Mouse (Mus musculus): ENCODE data around the gene Klk6. TPM values are rescaled to one million over a fixed set of nuclear protein-coding genes. Genes with fewer than 3 reads are reported as not detected.

Klk6 gene
- total and polyA plus RNA-seq, 2 experiments: not detected

DNA sequence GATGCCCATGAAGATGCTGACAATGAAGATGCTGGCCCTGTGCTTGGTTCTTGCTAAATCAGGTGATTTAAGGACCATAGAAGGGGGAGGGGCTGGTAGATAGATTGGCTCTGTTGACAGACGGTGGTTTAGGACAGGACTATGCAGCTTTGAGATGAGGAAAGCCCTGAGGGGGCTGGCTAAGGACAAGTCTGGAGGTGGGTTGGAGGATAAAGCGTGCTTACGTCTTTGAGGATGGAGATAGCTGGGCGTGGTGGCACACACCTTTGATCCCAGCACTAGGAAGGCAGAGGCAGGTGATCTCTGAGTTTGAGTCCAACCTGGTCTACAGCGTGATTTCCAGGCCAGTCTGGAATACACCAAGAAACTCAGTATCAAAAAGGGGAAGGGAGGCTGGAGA is 1.8 kb downstream of the Klk6 start:
- Histone ChIP-seq H3K27me3 (ENCODE audit: control insufficient read depth, insufficient read depth, low read length) (no peaks in the 10 kb centered on the region), H3K9ac (ENCODE audit: low read depth, low read length) (no peak overlapping the region), H3K27ac (replicated peaks; ENCODE audit: insufficient read depth, low read depth, low read length) (no peak overlapping the region), H3K79me2 (ENCODE audit: control insufficient read depth, insufficient read depth, low read length) (no peaks in the 10 kb centered on the region), H3K36me3 (ENCODE audit: control insufficient read depth, insufficient read depth, low read length) (no peaks in the 10 kb centered on the region), H3K4me3 (ENCODE audit: insufficient read depth, low read depth, low read length) (no peak overlapping the region), H3K4me1 (ENCODE audit: control insufficient read depth, insufficient read depth, low read length) (no peaks in the 10 kb centered on the region)
- DNase-seq (ENCODE audit: extremely low read depth, low read depth, low spot score): no peak
- TF ChIP-seq POLR2A (IDR thresholded peaks at IDR 0.05; ENCODE audit: extremely low read depth, insufficient read depth, low read length) (no peak), CTCF (IDR thresholded peaks at IDR 0.05; ENCODE audit: low read depth, low read length) (no peak)
- 84% methylated on average over 5 of the region's 5 CpGs for WGBS

DNA sequence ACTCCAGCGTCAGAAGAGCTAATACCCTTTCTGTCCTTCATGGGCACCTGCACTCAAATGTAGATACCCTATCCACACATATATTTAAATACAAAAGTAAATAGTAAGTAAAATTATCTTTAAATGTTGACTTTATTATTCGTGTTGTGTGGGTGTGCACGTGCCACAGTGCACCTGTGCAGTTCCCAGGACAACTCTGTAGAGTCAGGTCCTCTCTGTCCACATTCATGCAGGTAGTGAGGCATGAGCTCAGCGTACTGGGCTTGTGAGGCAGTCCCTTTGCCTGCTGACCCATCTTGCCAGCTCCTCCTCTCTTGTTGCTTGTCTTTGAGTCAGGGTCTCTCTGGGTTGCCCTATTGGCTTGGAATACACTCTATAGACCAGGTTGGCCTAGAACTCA is 3.4 kb downstream of the Klk6 start:
- TF ChIP-seq POLR2A (IDR thresholded peaks at IDR 0.05; ENCODE audit: extremely low read depth, insufficient read depth, low read length) (no peak), CTCF (IDR thresholded peaks at IDR 0.05; ENCODE audit: low read depth, low read length) (no peak)
- H3K27me3 ChIP-seq (ENCODE audit: control insufficient read depth, insufficient read depth, low read length): no peaks in the 10 kb centered on the region

DNA sequence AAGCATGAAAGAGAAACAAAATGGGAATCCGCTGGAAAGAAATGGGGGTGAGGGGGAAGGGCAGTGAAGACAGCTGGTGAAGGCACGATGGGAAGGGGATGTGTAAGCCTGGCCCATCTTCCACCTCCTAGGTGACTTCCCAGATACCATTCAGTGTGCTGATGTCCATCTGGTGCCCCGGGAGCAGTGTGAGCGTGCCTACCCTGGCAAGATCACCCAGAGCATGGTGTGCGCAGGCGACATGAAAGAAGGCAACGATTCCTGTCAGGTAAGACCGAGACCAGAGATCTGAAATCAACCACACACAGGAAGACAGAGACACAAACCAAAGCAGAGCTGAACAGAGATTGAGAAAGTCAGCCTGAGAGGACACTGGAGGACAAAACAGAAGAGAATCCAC is 4.7 kb downstream of the Klk6 start:
- H3K79me2 ChIP-seq (ENCODE audit: control insufficient read depth, insufficient read depth, low read length): no peaks in the 10 kb centered on the region
- no peaks in the 10 kb centered on the region for H3K27me3 ChIP-seq (ENCODE audit: control insufficient read depth, insufficient read depth, low read length)
- no peak overlapping the region for H3K4me3 ChIP-seq (ENCODE audit: insufficient read depth, low read depth, low read length)
- DNase-seq (ENCODE audit: extremely low read depth, low read depth, low spot score): no peak
- WGBS: 85% methylated on average over 8 of the region's 8 CpGs
- no peaks in the 10 kb centered on the region for H3K36me3 ChIP-seq (ENCODE audit: control insufficient read depth, insufficient read depth, low read length)
- H3K4me1 ChIP-seq (ENCODE audit: control insufficient read depth, insufficient read depth, low read length): no peaks in the 10 kb centered on the region
- H3K27ac ChIP-seq (replicated peaks; ENCODE audit: insufficient read depth, low read depth, low read length): no peak overlapping the region
- TF ChIP-seq CTCF (IDR thresholded peaks at IDR 0.05; ENCODE audit: low read depth, low read length): no peak
- no peak for TF ChIP-seq POLR2A (IDR thresholded peaks at IDR 0.05; ENCODE audit: extremely low read depth, insufficient read depth, low read length)
- H3K9ac ChIP-seq (ENCODE audit: low read depth, low read length): no peak overlapping the region

More for the DNA sequence above, 3.4 kb downstream of the Klk6 start:
- no peak overlapping the region for H3K9ac ChIP-seq (ENCODE audit: low read depth, low read length)
- H3K36me3 ChIP-seq (ENCODE audit: control insufficient read depth, insufficient read depth, low read length): no peaks in the 10 kb centered on the region
- H3K79me2 ChIP-seq (ENCODE audit: control insufficient read depth, insufficient read depth, low read length): no peaks in the 10 kb centered on the region
- WGBS: 80% methylated on average over 4 of the region's 4 CpGs
- H3K27ac ChIP-seq (replicated peaks; ENCODE audit: insufficient read depth, low read depth, low read length): no peak overlapping the region
- H3K4me1 ChIP-seq (ENCODE audit: control insufficient read depth, insufficient read depth, low read length): no peaks in the 10 kb centered on the region
- DNase-seq (ENCODE audit: extremely low read depth, low read depth, low spot score): no peak
- no peak overlapping the region for H3K4me3 ChIP-seq (ENCODE audit: insufficient read depth, low read depth, low read length)

DNA sequence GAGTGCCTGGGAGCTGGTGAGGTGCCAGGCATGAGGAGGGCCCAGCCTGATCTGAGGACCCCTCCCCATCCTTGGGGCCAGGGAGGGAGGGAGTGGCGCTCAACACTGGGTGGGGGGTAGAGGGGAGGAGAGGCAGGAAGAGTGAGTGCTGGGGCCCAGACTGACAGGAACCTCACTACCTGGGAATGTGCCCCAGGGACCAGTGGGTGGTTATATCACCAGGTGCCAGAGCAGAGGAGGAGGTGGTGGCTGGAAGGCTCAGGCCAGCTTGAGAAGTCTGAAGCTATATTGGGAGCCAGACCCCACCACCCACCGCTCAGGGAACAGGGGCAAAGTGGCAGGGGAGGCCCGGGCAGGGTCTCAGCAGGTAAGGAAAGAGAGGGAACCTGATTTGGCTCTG is 17.4 kb downstream of the Klk6 start, which contains the start of gene Klk5:
Klk5 (plus strand) TSS at position 271 of the 400 bp plus-strand sequence.
- H3K27ac ChIP-seq (replicated peaks; ENCODE audit: insufficient read depth, low read depth, low read length): no peak within 1 kb of the TSS
- WGBS: 53% methylated on average over 3 of the region's 3 CpGs
- no peaks in the 10 kb centered on the region for H3K79me2 ChIP-seq (ENCODE audit: control insufficient read depth, insufficient read depth, low read length)
- no peaks in the 10 kb centered on the region for H3K36me3 ChIP-seq (ENCODE audit: control insufficient read depth, insufficient read depth, low read length)
- H3K9ac ChIP-seq (ENCODE audit: low read depth, low read length): no peak within 1 kb of the TSS
- H3K4me3 ChIP-seq (ENCODE audit: insufficient read depth, low read depth, low read length): no peak within 1 kb of the TSS
- no peaks in the 10 kb centered on the region for H3K4me1 ChIP-seq (ENCODE audit: control insufficient read depth, insufficient read depth, low read length)
- H3K27me3 ChIP-seq (ENCODE audit: control insufficient read depth, insufficient read depth, low read length): no peaks in the 10 kb centered on the region
- TF ChIP-seq CTCF (IDR thresholded peaks at IDR 0.05; ENCODE audit: low read depth, low read length) (no peak), POLR2A (IDR thresholded peaks at IDR 0.05; ENCODE audit: extremely low read depth, insufficient read depth, low read length) (no peak)
- no peak for DNase-seq (ENCODE audit: extremely low read depth, low read depth, low spot score)

DNA sequence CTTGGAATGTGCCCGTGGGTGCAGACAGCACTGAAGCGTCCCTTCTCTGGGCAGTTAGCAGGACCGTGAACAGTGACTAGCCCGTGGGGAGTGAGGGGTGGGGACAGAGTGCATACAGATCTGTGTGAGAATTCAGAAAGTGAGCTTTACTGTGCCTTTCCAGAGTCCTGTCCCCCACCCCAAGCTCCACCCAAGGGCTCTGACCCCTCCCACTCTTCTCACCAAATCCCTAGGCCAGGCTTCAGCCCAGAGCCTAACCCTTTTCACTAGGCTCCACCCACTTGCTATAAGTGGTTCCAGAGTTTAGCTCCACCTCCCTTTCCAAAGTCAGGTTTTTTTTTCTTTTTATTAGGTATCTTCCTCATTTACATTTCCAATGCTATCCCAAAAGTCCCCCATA is 19.5 kb downstream of the Klk6 start:
- WGBS: 86% methylated on average over 4 of the region's 4 CpGs

DNA sequence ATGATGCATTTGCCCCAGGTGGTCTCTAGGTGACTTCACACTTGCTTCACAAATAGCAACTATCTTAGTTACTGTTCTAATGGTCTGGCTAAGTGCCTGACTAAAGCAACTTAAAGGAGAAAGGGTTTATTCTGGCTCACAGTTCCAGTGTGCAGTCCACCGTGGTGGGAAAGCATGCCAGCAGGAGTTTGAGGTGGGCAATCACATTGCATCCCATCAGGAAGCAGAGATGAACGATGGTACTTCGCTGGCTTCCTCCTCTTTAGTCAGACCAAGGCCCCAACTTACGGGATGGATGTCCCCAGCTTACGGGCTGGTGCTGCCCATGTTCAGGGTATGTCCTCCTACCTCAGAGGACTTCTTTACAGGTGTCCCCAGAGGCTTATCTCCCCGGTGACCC is 27.3 kb downstream of the Klk6 start:
- Histone ChIP-seq H3K27ac (replicated peaks; ENCODE audit: insufficient read depth, low read depth, low read length) (no peak overlapping the region), H3K36me3 (ENCODE audit: control insufficient read depth, insufficient read depth, low read length) (no peaks in the 10 kb centered on the region), H3K27me3 (ENCODE audit: control insufficient read depth, insufficient read depth, low read length) (no peaks in the 10 kb centered on the region), H3K79me2 (ENCODE audit: control insufficient read depth, insufficient read depth, low read length) (no peaks in the 10 kb centered on the region), H3K9ac (ENCODE audit: low read depth, low read length) (no peak overlapping the region), H3K4me1 (ENCODE audit: control insufficient read depth, insufficient read depth, low read length) (no peaks in the 10 kb centered on the region), H3K4me3 (ENCODE audit: insufficient read depth, low read depth, low read length) (no peak overlapping the region)
- WGBS: 88% methylated on average over 6 of the region's 6 CpGs
- TF ChIP-seq POLR2A (IDR thresholded peaks at IDR 0.05; ENCODE audit: extremely low read depth, insufficient read depth, low read length) (no peak), CTCF (IDR thresholded peaks at IDR 0.05; ENCODE audit: low read depth, low read length) (no peak)
- no peak for DNase-seq (ENCODE audit: extremely low read depth, low read depth, low spot score)

More for the DNA sequence above, 19.5 kb downstream of the Klk6 start:
- no peak for DNase-seq (ENCODE audit: extremely low read depth, low read depth, low spot score)
- H3K27ac ChIP-seq (replicated peaks; ENCODE audit: insufficient read depth, low read depth, low read length): no peak overlapping the region
- no peak overlapping the region for H3K4me3 ChIP-seq (ENCODE audit: insufficient read depth, low read depth, low read length)
- H3K9ac ChIP-seq (ENCODE audit: low read depth, low read length): no peak overlapping the region
- no peak for TF ChIP-seq POLR2A (IDR thresholded peaks at IDR 0.05; ENCODE audit: extremely low read depth, insufficient read depth, low read length)
- no peak for TF ChIP-seq CTCF (IDR thresholded peaks at IDR 0.05; ENCODE audit: low read depth, low read length)
- H3K27me3 ChIP-seq (ENCODE audit: control insufficient read depth, insufficient read depth, low read length): no peaks in the 10 kb centered on the region
- H3K4me1 ChIP-seq (ENCODE audit: control insufficient read depth, insufficient read depth, low read length): no peaks in the 10 kb centered on the region
- no peaks in the 10 kb centered on the region for H3K36me3 ChIP-seq (ENCODE audit: control insufficient read depth, insufficient read depth, low read length)
- H3K79me2 ChIP-seq (ENCODE audit: control insufficient read depth, insufficient read depth, low read length): no peaks in the 10 kb centered on the region
